Mouse (Mus musculus): ENCODE data around the gene Lhpp.

- TF ChIP-seq E2F4 (IDR thresholded peaks at IDR 0.05; ENCODE audit: insufficient read depth) = no peak
- no peak for TF ChIP-seq POLR2A (IDR thresholded peaks at IDR 0.05; ENCODE audit: insufficient read length, low read depth)
- no peak for TF ChIP-seq USF1 (IDR thresholded peaks at IDR 0.05; ENCODE audit: low read depth)
- no peak for TF ChIP-seq POLR2AphosphoS2 (IDR thresholded peaks at IDR 0.05; ENCODE audit: insufficient read length, low read depth)
- no peak for TF ChIP-seq MAX (IDR thresholded peaks at IDR 0.05; ENCODE audit: low read depth)
- TF ChIP-seq TCF12 (IDR thresholded peaks at IDR 0.05; ENCODE audit: insufficient read depth, poor library complexity, severe bottlenecking) = no peak
- no peak for TF ChIP-seq MYOD1 (IDR thresholded peaks at IDR 0.05; ENCODE audit: control insufficient read depth in 1 of 3, insufficient read length in 2 of 3, low read depth in 2 of 3)
- TF ChIP-seq MYOG (IDR thresholded peaks at IDR 0.05; ENCODE audit: control insufficient read depth in 1 of 3, insufficient read depth in 1 of 3, insufficient read length in 2 of 3, low read depth in 2 of 3) = no peak
- no peak for TF ChIP-seq REST (IDR thresholded peaks at IDR 0.05; ENCODE audit: insufficient read depth, insufficient read length)
- no peak for TF ChIP-seq CEBPB (IDR thresholded peaks at IDR 0.05; ENCODE audit: insufficient read depth, poor library complexity, severe bottlenecking)
- no peak for TF ChIP-seq TCF3 (IDR thresholded peaks at IDR 0.05; ENCODE audit: insufficient read length, low read depth)
- TF ChIP-seq SRF (IDR thresholded peaks at IDR 0.05; ENCODE audit: control insufficient read depth, insufficient read length, low read depth) = no peak
These were observed 68.7 kb downstream of the Lhpp start for GRCm38 (mm10) chr7:132679117-132679516.

Measured in myocyte (in vitro differentiated cells).